Mouse (Mus musculus) liver, adult 2 months (tissue): ENCODE data around the gene Slc37a2.

ENCODE experiments used
- CTCF ChIP-seq: fragments of 200-500 bp; IDR thresholded peaks from 2 replicates; pipeline ENCODE4 v1.5.1; 2011; ENCODE audit warnings: low read depth, low read length, control low read depth
- POLR2A ChIP-seq: fragments of 200-500 bp; IDR thresholded peaks from 2 replicates; pipeline ENCODE4 v1.6.1; 2011; ENCODE audit warnings: low read length, control low read depth; ENCODE audit not compliant: insufficient read depth; ENCODE audit errors: extremely low read depth

DNA sequence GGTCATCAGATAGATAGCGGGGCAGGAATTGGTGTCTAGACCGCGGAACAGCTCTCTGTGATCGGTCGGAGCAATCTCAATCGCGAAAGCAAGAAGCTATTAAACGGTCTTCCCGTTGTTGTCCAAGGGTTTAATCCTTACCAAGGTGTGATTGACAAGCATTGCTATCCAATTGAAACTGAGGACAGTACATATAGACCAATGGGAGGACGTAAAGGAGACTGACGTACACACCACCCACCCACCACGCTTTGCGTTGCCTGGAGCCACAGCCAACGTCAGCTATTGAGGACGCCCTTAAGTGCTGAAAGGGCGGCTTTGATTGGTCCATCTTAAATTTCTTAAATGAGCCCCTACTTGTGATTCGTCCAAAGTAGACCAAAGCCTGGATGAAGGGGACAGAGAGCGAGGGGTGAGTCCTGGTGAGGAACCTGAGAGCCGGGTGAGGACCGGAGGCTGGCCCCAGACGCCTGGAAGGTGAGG, 47.6 kb downstream of the Slc37a2 start, which contains the start of gene Tmem218:
- TF ChIP-seq CTCF = no peak
- TF ChIP-seq POLR2A = 0 out of 2 replicates have a peak, but pooled peaks have one; percentile 31
